Mouse (Mus musculus) adrenal gland, postnatal 25 days (tissue): ENCODE measurements around the gene Nop16. TPM values are rescaled to one million over a fixed set of nuclear protein-coding genes. Genes with fewer than 3 reads are reported as not detected.
"Not testable (repeated sequence)": the region's sequence is repeated elsewhere in the genome, so short reads cannot be mapped to it uniquely, and the experiment has no call there.

Experiments
- DNase-seq: peaks from one replicate; pipeline ENCODE4 v3.0.0; 2021; ENCODE audit warnings: mixed read lengths
- long read RNA-seq: library from polyadenylated mRNA; stranded (forward); transcript quantifications from one replicate; pipeline ENCODE4 v2.0.0, GENCODE M21; 2021
- total RNA-seq: library from RNA; stranded (reverse); gene quantifications from 2 replicates; pipeline ENCODE4 v1.2.3, GENCODE M21; 2021

Nop16 gene
- total RNA-seq = 56.7 and 72.4 TPM in 2 replicates
- long read RNA-seq, transcript Nop16-201 (5 exons, 1,756 nt) = major isoform, 56 of 60 reads
- long read RNA-seq, partial matches to known transcripts = 2 of 60 reads
- long read RNA-seq, other reads (novel, unspliced or antisense) = 1 of 60 reads

- peak; percentile 93 for DNase-seq
Measured at GRCm38 (mm10) chr13:54589996-54590951, at the start of gene Nop16, which contains the start of gene Higd2a. Nop16 (minus strand) TSS chr13:54590090. Higd2a (plus strand) TSS chr13:54590207.

DNA sequence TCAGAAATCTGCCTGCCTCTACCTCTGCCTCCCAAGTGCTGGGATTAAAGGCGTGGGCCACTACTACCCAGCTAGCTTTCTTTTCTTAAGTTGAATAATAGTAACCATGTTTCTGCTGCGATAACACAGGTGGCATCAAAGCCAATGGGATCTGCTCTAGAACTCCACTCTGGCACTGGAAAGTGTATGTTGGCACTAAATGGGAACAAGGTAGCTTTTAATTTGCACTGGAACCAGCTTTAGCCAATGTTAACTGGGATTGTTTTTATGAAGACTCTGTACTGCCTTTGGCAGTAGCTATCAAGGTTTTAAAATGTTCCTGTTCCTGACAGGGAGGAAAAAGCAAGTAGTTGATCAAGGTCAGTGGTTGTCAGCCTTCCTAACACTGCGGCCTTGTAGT is 45.1 kb upstream of the Nop16 start:
- DNase-seq = no peak

DNA sequence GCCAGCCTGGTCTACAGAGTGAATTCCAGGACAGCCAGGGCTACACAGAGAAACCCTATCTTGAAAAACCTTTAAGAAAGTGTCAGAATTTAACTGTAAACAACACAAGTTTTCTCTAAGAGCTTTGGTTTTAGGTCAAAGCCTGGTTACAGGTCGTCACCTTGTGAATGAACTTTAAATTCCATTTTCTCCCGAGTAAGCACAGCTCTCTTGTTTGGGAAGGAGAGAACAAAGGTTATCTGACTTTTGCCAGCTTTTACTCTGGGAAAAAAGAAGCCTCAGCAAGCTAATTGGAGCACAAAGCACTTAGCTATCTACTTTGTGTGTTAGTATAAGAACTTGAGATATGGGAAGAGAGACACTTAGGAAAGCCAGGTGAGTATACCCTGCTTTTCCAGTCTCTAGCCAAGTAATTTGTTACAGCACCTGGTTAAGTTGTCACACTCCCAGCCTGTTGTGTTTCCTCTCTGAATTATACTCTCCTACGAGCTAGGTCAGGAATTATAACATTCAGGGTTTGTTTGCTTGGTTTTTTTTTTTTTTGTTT is 42.9 kb upstream of the Nop16 start:
- no peak for DNase-seq

DNA sequence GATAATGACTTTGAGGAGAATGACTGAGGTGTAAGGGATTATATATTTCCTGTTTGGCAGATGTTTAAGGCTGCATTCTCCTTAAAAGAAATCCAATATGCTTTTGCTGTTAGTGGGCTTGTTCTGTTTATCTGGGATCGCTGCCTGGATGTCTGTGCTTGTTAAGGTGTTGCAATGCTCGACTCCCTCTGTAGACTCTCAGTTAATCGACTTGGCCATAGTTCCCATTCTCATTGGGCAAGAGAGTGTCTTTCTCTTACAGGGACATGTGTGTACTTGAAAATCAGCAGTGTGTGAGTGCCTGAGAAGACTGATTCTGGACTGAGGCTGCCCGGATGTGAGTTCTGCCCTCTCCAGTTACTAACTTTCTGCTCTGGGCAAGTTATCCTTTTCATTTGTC is 39.2 kb upstream of the Nop16 start:
- DNase-seq = no peak

DNA sequence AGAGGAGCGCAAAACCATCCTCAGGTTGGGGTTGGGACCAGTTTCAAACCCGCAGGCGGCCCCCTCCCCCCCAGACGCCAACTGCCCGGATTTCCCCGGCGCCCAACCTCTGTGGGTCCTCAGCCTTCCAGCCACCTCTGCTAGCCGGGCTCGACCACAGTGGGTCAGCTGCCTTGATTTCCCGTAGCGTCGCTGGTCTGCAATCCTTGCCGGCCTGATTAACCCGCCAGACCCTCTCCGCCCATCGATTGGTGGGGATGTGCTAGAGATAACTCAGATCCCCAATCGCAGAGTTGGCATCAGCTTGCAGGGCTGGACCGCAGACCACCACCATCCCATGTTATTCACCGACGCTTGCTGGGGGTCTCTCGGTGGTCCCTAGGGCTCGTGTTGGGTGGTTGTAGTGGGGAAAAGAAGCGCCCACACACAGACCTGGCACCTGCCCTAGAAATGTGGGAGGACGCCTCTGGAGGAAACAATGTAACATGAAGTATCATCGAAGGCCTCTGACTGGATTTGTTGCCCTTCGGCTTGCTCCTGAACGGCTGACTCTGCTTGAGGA is 32.2 kb upstream of the Nop16 start:
- DNase-seq = no peak

DNA sequence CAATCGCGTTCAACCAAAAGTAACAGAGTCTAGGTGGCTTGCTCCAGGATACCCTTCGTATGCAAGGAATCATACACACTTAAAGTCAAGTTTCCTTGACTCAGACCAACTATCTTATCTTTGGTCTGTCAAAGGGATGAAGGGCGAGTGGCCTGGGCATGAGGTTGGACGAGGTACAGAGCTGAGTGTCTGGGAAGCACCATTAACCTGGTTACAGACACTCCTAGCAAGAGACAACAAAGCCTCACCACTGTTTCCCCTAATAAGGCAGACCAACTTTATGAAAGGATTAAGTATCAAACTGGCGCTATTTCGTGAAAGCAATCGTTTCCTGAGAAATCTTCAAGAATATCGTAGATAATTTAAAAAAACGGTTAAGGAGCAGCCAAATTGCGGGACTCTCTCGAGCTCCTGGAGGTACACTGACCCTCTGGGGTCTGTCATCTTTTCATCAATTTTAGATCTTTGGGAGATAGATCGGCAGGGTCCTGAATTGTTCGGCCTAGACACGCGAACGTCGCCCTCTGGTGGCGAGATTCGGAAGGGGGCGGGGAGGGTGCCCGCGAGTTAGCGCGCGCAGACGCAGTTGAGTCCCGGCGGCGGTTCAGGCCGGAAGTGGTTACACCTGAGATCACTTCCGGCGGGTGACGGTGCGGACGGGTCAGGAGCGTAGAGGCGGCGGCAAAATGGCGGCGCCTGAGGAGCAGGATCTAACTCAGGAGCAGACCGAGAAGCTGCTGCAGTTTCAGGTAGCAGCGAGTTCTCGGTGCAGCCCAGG is 31.5 kb upstream of the Nop16 start, which contains the start of gene Faf2:
TSS of gene Faf2 (plus strand) at position 630 of the 778 bp plus-strand sequence.
- DNase-seq = peak; percentile 99

GRCm38 (mm10) chr13:54616998-54617397 is 27.1 kb upstream of the Nop16 start:
- no peak for DNase-seq

DNA sequence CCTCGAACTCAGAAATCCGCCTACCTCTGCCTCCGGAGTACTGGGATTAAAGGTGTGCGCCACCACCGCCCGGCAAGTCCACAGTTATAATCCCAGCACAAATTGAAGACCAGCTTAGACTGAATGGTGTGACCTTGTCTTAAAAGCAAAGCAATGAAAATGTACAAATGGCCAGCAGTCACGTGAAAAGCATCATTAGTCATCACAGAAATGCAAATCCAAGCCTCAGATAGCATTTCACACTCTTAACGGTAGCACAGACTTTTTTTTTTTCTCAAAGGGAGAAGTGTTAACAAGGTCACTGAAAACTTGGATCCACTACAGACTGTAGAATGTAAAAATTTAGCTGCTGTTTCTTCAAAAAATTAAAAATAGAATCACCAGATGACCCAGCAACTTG is 26.4 kb upstream of the Nop16 start:
- no peak for DNase-seq

DNA sequence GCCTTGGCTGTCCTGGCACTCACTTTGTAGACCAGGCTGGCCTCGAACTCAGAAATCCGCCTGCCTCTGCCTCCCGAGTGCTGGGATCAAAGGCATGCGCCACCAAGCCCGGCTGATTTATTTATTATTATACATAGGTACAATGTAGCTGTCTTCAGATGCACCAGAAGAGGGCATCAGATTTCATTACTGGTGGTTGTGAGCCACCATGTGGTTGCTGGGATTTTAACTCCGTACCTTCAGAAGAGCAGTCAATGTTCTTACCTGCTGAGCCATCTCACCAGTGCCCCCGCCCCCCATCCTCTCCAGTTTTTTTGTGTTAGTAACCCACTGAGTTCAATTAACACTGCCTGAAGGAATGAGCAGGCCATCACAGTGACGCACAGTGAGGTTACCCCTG is 23.3 kb upstream of the Nop16 start:
- not testable (repeated sequence) for DNase-seq

DNA sequence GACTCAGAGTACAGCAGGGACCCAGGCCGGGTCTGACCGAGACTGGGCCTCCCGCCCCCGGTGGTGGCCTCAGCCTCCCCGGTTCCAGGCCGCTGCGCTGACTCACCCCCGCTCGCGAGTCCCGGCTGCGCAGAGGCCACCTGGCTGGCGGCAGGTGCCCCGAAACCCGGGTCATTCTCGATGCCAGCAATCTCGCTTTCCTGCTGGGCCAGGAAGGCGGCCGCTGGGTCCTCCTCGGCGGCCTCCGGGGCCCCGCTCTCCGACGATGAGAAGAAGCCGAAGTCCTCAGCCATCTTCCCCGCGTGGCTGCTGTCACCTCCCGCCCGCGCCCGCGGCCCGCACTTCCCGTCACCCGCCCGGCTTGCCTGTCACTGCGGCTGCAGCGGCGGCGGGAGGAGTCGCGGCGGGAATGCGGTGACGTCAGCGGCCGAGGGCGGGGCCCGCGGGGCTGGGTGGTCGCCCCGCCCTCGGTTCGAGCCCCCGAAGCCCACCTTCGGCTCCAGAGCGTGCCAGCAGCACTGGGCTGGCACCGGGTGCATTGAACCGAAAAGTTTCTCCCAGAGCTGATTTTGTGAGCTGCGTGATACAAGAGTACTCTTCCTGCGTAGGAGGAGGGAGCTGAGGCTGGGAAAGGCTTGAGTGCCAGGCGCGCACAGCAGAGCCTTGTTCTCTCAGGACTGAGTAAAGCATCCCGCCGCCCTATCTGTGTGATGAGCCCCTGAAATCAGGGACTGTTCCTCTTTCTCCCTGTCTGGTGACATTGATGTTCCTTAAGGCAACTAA is 21.3 kb upstream of the Nop16 start, which contains the start of gene Cltb:
TSS of gene Cltb (minus strand) at position 373 of the 783 bp plus-strand sequence.
- DNase-seq = peak; percentile 94

GRCm38 (mm10) chr13:54610613-54610971 is 20.7 kb upstream of the Nop16 start:
- no peak for DNase-seq

- DNase-seq = no peak
Measured at GRCm38 (mm10) chr13:54609301-54609700, 19.4 kb upstream of the Nop16 start.

DNA sequence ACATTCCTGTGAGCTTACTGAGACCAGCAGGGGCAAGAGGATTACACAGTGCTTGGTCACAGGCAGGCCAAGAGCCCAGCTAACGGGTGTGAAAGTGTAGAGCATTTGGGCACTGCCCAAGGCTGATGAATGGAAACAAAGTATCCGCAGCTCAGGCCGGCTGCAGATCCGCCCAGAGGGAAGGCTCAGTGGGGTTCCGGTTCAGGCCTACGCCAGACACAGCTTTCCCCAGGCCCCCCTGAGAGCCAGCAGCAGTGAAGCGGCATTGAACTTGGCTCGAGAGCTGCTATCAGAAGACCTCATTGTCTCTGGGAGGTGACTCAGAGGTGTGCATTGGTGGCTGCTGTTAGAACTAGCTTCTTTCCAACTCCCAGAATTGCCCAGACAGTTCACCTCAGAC is 18.8 kb upstream of the Nop16 start:
- no peak for DNase-seq

DNA sequence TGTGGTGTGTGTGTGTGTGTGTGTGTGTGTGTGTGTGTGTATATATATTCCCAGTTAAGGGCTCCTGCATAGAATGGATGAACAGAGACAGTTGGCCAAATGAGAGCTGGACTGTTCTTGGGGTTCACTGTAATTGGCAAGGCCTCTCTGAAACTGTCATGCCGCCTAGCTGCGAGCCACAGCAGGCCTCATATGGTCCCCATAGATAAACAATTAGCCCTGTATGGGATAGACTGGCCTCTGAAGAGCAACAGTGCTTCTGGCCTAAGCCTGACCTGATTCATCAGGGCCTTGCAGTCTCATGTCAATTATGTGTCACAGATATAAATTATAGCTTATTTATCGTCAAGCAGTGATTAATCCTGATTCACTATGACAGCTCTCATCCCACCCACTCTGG is 18.1 kb upstream of the Nop16 start:
- DNase-seq = no peak

GRCm38 (mm10) chr13:54607204-54607603 is 17.3 kb upstream of the Nop16 start:
- no peak for DNase-seq

- no peak for DNase-seq
Measured at GRCm38 (mm10) chr13:54605426-54605825, 15.5 kb upstream of the Nop16 start.

DNA sequence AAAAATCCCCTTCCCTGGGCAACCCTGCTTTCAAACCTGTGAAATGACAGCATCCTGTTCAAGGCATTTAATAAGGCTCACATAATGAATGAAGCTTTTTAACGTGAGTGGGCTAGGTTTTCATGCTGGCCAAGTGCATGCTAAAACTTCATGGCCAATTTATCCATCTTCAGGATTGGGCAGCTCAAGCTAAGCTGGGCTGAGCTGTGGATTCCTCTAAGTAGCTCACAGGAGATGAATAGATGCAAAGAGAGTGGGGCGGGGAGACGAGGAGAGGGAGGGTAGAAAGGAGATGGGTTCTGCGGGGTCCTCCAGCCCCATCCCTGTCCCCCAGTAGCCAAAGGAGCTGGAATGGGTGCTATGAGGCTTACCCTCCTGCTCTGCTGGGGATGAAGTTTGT is 14.3 kb upstream of the Nop16 start:
- DNase-seq = no peak

DNA sequence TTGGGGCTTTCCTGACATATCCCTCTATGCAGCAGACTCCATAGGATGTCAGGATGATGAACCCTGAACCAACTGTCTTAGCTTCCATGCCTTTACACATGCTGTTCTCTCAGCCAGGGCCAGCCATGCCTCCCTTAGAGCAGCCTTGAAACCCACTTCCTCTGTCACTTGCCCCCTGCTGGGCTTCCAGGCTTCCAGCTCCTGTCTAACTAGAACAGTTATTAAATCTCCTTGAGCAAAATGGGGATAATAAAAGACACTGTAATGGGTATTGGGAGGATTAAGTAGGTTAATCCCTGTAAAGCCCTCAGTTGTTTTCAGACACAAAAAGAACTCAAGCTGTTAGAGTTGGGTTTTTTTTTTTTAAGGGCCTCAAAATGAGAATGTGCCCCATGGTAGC is 13.6 kb upstream of the Nop16 start:
- no peak for DNase-seq

- DNase-seq = no peak
Measured at GRCm38 (mm10) chr13:54602639-54603111, 12.8 kb upstream of the Nop16 start.

DNA sequence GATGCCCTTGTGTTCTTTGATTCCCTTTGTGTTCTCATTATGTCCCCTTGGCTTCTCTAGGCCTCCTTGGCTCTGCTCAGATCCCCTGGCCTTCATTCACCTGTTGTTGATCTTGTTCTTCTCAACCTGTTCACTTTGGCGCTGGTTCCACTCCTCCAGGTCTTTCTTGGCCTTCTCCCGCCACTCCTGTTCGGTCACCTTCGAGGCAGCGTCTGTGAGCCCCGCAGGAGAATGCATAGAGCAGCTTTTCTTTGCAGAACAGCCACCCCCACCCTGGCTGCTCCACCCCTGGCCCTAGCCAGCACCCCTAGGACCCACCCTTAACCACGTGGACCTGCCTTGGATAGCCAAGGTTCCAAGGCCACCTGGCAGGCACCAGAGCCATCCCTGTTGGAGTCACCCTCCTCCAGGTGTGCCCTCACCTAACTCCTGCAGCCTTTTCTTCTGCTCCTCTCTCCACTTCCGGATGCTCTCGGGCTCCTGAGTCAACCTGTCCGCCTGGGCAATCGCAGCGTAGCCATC is 8.8 kb upstream of the Nop16 start:
- no peak for DNase-seq

DNA sequence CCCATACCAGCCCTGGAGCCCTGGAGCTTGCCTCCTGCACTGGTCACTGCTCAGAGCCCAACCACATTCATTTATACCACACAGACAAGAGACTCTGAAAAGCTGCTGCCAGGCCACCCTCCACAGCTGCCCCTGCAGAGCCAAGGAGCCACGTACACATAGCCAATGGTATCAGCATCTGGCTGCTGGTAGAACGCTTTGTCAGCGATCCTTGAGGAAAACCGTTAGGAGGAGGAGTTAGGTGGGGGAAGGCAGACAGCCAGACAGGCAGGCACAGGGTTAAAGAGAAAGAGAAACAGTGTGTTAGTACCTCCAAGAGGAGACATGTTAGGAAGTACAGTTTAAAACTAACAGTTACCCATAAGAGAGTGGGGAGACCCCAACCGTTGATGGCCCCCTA is 7.0 kb upstream of the Nop16 start:
- no peak for DNase-seq
